Mouse (Mus musculus): ENCODE results near the gene Mycbpap. TPM values are rescaled to one million over a fixed set of nuclear protein-coding genes. Genes with fewer than 3 reads are reported as not detected.

Mycbpap gene
- total RNA-seq, 2 experiments from 2014 or later, result 1.4 to 1.6 TPM

- peak; percentile 85 for DNase-seq (ENCODE audit: extremely low spot score in 1 of 2, low spot score in 2 of 2)
- intact Hi-C loops (cut with DNase I), result no loop called here
Observed at GRCm38 (mm10) chr11:94468582-94469064, 52.9 kb downstream of the Mycbpap start.

- intact Hi-C loops (cut with DNase I), result no loop called here
Observed at GRCm38 (mm10) chr11:94466333-94466855, 55.1 kb downstream of the Mycbpap start.

GRCm38 (mm10) chr11:94464170-94464569 is 57.4 kb downstream of the Mycbpap start:
- intact Hi-C loops (cut with DNase I), result no loop called here
- DNase-seq (ENCODE audit: extremely low spot score in 1 of 2, low spot score in 2 of 2), result no peak

More at GRCm38 (mm10) chr11:94466333-94466855, 55.1 kb downstream of the Mycbpap start:
- no peak for DNase-seq (ENCODE audit: extremely low spot score in 1 of 2, low spot score in 2 of 2)

- DNase-seq (ENCODE audit: extremely low spot score in 1 of 2, low spot score in 2 of 2), result no peak
- intact Hi-C loops (cut with DNase I), result no loop called here
Observed at GRCm38 (mm10) chr11:94461856-94462255, 59.7 kb downstream of the Mycbpap start.

GRCm38 (mm10) chr11:94457001-94457400 is 64.5 kb downstream of the Mycbpap start:
- intact Hi-C loops (cut with DNase I), result no loop called here

GRCm38 (mm10) chr11:94456347-94456746 is 65.2 kb downstream of the Mycbpap start:
- intact Hi-C loops (cut with DNase I), result no loop called here
- no peak for DNase-seq (ENCODE audit: extremely low spot score in 1 of 2, low spot score in 2 of 2)

More at GRCm38 (mm10) chr11:94457001-94457400, 64.5 kb downstream of the Mycbpap start:
- no peak for DNase-seq (ENCODE audit: extremely low spot score in 1 of 2, low spot score in 2 of 2)

GRCm38 (mm10) chr11:94455161-94455820 is 66.3 kb downstream of the Mycbpap start:
- peak in 1 of 2 experiments; percentile 53 for DNase-seq (ENCODE audit: extremely low spot score in 1 of 2, low spot score in 2 of 2)
- intact Hi-C loops (cut with DNase I), result no loop called here

GRCm38 (mm10) chr11:94454756-94455155 is 66.8 kb downstream of the Mycbpap start:
- DNase-seq (ENCODE audit: extremely low spot score in 1 of 2, low spot score in 2 of 2), result no peak
- intact Hi-C loops (cut with DNase I), result no loop called here

Other genes starting within 250 kb of the Mycbpap start
- gene Gm21885, start 239.9 kb downstream of the Mycbpap start, total RNA-seq (2021), result not detected
- gene Luc7l3, start 199.8 kb downstream of the Mycbpap start, total RNA-seq (2021), result 100 to 1,000 TPM; 125 to 131 TPM
- gene Ankrd40, start 193.7 kb downstream of the Mycbpap start, total RNA-seq (2021), result 10 to 100 TPM; 73.3 to 75.7 TPM
- 1 to 10 TPM; 1.6 to 2.1 TPM for gene Abcc3, start 128.7 kb downstream of the Mycbpap start, total RNA-seq (2021)
- gene Cacna1g, start 47.5 kb downstream of the Mycbpap start, total RNA-seq (2021), result 100 to 1,000 TPM; 143 to 151 TPM
- 1 to 10 TPM in 1 of 2 experiments, under 1 TPM in 1; 0.92 to 1.5 TPM for gene Spata20, start 35.6 kb downstream of the Mycbpap start, total RNA-seq (2021)
- 1 to 10 TPM; 1.6 to 1.8 TPM for gene Epn3, start 21.8 kb downstream of the Mycbpap start, total RNA-seq (2021)
- 10 to 100 TPM; 15.9 to 18.7 TPM for gene Rsad1, start 27.5 kb upstream of the Mycbpap start, total RNA-seq (2021)
- under 1 TPM; 0.26 to 0.49 TPM for gene Chad, start 43.3 kb upstream of the Mycbpap start, total RNA-seq (2021)
- gene Acsf2, start 80.1 kb upstream of the Mycbpap start, total RNA-seq (2021), result 10 to 100 TPM; 13.8 to 16.3 TPM
- gene Lrrc59, start 108.0 kb upstream of the Mycbpap start, total RNA-seq (2021), result 10 to 100 TPM; 91.5 to 94.8 TPM
- 10 to 100 TPM; 59.6 to 60.8 TPM for gene Mrpl27, start 132.0 kb upstream of the Mycbpap start, total RNA-seq (2021)
- under 1 TPM; 0.28 to 0.86 TPM for gene Eme1, start 132.2 kb upstream of the Mycbpap start, total RNA-seq (2021)
- gene Xylt2, start 155.8 kb upstream of the Mycbpap start, total RNA-seq (2021), result 10 to 100 TPM; 21.8 to 25.7 TPM
- not detected for gene Gm11541, start 182.8 kb upstream of the Mycbpap start, total RNA-seq (2021)
- gene Cdc34b, start 220.0 kb upstream of the Mycbpap start, total RNA-seq (2021), result under 1 TPM in 1 of 2 experiments, not detected in 1; 0.28 TPM